Mouse (Mus musculus) CH12.LX (cell line): ENCODE results near the gene Zfp574.

Source experiments
- CTCF ChIP-seq, 2 experiments: IDR thresholded peaks in 1 of 2; conservative IDR thresholded peaks in 1 of 2; 2 replicates each; pipeline ENCODE4 v1.5.1; 2011 to 2012; ENCODE audit warnings: low read depth in 2 of 2, low read length in 2 of 2, improper control_type of control experiment in 1 of 2, inconsistent platforms in 1 of 2, mild to moderate bottlenecking in 1 of 2, moderate library complexity in 1 of 2
- ELF1 ChIP-seq: IDR thresholded peaks from 2 replicates; pipeline ENCODE4 v1.6.1; 2014; ENCODE audit warnings: low read depth, mild to moderate bottlenecking, inconsistent platforms, low read length, improper control_type of control experiment
- EP300 ChIP-seq: IDR thresholded peaks from 2 replicates; pipeline ENCODE4 v1.6.1; 2011; ENCODE audit warnings: low read length, improper control_type of control experiment
- MYC ChIP-seq: IDR thresholded peaks from 2 replicates; pipeline ENCODE4 v1.6.1; 2011; ENCODE audit warnings: low read depth, mild to moderate bottlenecking, improper control_type of control experiment, low read length
- RCOR1 ChIP-seq: conservative IDR thresholded peaks from 2 replicates; pipeline ENCODE4 v1.6.1; 2012; ENCODE audit warnings: low read depth, mild to moderate bottlenecking, inconsistent platforms, low read length, improper control_type of control experiment
- ZKSCAN1 ChIP-seq: IDR thresholded peaks from 2 replicates; pipeline ENCODE4 v1.6.1; 2012; ENCODE audit warnings: low read depth, inconsistent platforms, low read length, improper control_type of control experiment, borderline replicate concordance

DNA sequence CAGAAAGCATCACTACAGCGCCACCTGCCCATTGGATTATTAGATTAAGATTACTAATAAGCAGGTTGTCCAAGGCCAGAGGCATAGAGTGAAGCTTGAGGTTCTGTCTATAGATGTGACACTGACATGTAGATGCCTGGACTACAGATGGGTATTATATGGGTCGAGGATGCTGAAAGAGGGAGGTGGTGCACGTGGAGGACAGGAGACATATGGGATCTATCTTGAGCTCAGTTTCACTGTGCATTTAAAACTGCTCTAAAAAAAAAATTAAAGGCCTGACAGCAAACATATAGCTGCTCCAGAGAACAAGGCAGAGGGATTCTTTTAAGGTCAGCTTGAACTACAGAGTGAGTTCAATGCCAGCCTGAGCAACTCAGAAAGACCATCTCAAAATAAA is 25.8 kb downstream of the Zfp574 start:
- no peak for TF ChIP-seq RCOR1
- no peak for TF ChIP-seq EP300
- TF ChIP-seq ELF1, result no peak
- TF ChIP-seq CTCF (conservative IDR thresholded peaks at IDR 0.05 in 1 of 2, IDR thresholded peaks at IDR 0.05 in 1 of 2; ENCODE audit: low read depth in 2 of 2, low read length in 2 of 2), result no peak
- TF ChIP-seq ZKSCAN1, result no peak
- no peak for TF ChIP-seq MYC
